Mouse (Mus musculus) thymus, postnatal 0 days (tissue): ENCODE results near the gene Dnajb11. TPM values are rescaled to one million over a fixed set of nuclear protein-coding genes. Genes with fewer than 3 reads are reported as not detected.

ENCODE experiments used
- DNase-seq: peaks from one replicate; pipeline ENCODE4 v3.0.0-alpha.2; 2015; ENCODE audit warnings: low spot score
- polyA plus RNA-seq: library from polyadenylated mRNA; unstranded; fragments of >200 nt; fragmentation: Nextera tagmentation; extraction: Ambion mirVana; gene quantifications from 2 replicates; pipeline ENCODE4 v1.2.1, GENCODE M21; 2015

Dnajb11 gene
- polyA plus RNA-seq, 1 experiment from 2014 or later, result 93.9 TPM

DNA sequence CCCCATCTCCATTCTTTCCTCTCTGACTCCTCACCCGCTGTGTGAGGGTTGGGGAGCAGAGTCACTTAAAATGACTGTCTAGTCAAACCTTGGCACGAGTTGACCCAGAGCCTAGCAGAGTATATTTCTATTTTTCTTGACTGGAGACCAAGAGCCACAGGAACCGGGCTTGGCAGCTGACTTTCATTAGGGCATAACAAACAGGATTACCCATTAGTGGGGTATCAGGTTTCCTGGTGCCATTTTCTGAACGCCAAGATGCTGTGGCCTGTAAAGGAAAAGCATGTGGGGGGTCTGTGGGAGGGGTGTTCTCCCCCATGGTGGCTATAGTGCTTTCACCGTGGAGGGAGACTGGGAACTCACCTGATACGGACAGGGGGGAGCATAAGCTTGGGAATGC lies 23.3 kb downstream of the Dnajb11 start:
- no peak for DNase-seq

DNA sequence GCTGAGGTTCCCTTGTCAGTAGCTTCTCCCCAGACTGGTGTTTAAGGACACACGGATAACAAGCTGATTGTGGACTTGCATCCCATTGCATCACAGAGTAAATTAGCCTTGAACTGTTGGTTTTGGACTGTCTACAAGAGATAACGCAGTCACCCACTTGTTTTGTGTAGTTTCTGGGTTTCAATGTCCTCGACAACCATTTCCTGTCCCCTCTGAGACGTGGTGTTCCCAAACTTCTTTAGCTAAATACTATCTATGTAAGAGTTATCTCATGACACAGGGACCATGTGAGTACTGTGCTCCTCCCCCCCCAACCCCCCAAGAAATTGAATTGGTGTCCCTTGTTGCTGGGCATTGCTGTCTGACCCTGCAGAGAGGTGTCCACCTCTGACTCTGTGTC lies 23.8 kb downstream of the Dnajb11 start:
- no peak for DNase-seq

DNA sequence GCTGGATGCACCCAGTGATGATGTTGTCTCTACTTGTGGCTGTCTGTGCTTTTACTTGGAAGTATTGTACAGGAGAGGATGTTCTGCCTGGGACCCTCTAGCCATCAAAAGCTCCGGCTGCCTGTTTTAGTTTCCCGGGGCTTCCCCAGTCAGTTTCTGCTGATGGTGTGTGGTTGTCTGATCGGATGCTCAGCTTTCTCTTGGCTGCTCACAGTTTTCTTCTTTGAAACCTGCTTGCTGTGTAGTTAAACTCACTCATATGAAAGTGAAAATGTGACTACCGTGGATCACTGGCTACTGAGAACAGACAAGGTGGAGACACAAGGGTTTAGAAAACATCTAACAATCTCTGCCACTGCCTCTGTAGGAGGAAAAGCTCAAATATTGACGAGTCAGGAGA lies 25.8 kb downstream of the Dnajb11 start:
- no peak for DNase-seq

- no peak for DNase-seq
These were observed 27.7 kb downstream of the Dnajb11 start for GRCm38 (mm10) chr16:22885356-22885755.

- no peak for DNase-seq
These were observed 29.1 kb downstream of the Dnajb11 start for GRCm38 (mm10) chr16:22886726-22887125.

DNA sequence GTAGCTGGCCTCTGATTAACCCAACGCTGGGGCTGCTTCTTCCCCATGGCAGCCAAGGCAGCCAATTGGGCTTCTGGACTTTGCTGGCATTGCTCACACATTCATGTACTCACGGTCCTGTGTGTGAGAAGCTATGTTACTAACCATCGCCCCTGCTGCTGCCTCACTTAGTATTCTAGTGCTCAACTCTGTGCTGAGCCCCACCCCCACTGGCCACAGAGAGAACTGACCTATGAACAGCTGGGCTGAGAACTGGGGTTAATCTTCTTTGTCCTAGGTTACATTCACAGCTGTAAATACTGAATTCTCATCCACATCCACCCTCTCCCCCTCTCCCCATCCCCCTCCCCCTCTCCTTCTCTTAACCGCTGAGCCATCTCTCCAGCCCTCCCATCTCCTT lies 31.2 kb downstream of the Dnajb11 start:
- no peak for DNase-seq

GRCm38 (mm10) chr16:22889716-22890115 lies 32.1 kb downstream of the Dnajb11 start:
- no peak for DNase-seq

DNA sequence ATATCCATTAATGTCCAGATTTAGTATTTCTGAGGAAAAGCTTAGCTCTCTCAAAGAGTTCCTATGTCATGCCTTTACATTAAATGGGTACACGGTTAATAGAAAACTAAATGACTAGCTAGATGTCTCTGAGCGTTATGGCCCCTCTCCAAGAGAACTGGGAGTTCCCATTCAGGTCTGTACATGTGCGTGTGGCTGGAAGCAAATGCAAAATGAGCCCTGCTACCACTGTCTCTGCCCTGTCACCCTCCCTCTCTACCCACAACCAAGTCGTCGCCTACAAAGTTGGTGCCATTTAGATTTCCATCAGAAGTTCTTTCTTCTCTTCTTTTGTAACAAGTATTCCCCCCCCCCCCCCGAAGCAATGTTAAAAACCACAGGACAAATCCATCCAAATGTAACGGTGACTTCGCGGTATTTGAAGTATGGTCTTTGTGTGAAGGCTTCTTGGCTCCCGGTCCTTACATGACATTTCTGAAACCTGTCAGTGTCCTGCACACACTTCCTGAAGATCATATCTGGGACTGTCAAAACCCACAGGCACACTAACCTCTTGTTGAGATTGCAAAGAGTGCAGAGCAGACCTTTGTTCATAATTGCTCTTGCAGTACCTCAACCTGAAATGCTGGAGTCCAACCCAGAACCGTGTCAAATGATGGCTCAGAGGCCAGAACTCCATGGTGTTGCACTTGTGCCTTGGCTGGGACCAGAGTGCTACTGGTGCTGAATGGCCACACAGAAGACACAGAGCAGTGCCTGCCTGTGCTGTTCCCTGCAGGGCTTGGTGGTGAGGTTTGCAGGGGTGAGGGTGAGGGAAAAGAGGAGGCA lies 33.3 kb downstream of the Dnajb11 start, which contains the start of gene Ahsg:
Ahsg (plus strand) TSS at position 595 of the 828 bp plus-strand sequence.
- no peak for DNase-seq

DNA sequence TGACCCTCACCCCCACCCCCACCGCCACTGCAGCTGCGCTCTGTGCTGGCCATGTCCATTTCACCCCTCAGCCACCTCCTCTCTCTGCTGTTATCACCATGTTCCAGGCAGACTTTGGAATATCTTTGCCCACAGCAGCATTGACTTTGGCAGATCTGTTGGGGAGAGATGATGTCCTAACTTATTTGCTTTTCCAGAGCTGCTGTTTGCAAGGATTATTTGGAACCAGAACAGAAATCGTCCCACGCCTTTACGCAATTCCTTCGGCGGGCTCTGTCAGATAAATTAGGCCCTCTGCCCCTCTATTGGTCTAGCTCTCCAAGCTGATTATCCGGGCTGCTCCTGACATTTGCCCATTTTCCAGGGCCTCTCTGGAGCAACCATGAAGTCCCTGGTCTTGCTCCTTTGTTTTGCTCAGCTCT lies 34.1 kb downstream of the Dnajb11 start:
- DNase-seq, result no peak

GRCm38 (mm10) chr16:22894095-22894494 lies 36.5 kb downstream of the Dnajb11 start:
- no peak for DNase-seq

DNA sequence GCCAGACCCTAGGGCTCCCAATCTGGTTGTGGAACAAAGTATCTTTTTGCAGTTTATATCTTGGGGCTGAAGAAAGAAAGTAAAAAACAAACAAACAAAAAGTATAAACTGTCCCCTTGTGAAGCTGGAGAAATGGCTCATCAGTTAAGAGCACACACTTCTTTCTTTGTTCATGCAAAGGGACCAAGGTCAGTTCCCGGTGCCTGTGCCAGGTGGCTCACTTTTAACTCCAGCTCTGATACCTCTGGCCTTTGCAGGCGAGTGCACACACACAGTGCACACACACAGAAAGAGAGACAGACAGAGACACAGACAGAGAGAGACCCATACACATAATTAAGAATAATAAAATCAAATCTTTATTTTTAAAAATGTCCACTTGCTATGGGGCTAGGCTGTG lies 39.0 kb downstream of the Dnajb11 start:
- DNase-seq, result no peak

GRCm38 (mm10) chr16:22899346-22899745 lies 41.7 kb downstream of the Dnajb11 start:
- DNase-seq, result no peak

DNA sequence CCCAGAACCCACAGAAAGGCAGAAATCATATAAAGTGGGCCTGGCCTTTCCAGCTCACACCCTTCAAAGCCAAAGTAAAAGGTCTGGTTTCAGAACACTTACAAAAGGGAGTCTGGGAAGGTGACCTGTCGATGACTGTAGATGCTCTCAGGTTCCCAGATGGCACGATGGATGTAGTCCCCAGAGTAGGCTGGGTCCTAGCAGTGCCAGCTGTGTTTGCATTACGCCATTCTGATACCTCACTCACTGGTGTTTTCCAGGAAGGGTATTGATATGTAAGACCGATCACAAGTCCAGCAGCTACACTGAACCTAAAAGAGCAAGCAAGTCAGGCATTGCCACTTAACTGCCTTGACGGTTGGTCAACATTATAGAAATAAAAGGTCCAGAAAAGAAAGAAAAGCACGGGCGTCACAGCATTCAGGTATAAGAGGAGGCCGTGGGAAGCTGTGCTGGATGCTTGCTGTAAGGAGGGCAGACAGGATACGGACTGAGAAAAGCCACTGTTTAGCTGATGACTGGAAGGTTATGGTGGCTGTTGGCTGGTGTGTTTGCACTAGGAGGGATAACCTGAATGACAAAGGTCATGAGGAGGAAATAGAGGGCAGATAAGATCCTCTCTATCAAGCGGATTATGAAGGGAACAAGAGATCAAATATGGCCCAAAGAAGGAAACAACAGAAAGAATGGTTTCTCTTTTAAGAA lies 42.4 kb downstream of the Dnajb11 start:
- DNase-seq, result no peak

DNA sequence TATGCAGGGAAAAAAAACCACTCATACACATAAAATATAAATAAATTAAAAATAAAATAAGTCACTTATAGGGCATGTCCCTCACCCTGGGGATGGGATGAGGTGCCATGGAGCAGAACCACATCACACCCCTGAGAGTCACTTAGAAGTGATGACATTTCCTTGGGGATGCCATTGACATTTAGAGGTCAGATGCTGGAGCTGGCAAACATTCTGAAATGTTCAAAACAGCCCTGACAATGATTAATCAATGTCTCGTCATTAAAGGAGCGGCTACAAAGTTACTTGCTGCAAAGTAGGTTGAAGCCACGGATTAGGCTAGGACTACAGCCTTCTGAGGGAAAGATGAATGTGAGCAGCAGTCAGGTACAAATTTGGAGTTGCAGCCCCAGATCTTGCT lies 43.7 kb downstream of the Dnajb11 start:
- DNase-seq, result no peak

DNA sequence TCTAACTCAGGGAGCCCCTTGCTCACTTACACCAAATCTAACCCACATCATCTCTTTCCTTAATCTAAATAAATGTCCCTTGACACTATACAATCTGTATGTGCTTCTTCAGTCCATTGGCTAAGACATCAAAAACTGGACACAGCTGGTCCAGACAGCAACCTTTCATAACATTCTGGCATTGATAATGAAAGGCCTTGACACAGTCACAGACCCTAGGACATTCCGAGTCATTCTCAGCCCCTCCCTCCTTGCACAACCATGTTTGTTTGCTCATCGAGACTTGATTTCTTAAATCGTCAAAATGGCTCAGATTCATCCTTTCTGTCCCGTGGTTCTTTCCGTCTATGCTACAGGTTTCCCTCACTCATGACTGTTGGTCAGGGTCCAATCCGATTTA lies 51.6 kb downstream of the Dnajb11 start:
- no peak for DNase-seq

- DNase-seq, result no peak
These were observed 54.3 kb downstream of the Dnajb11 start for GRCm38 (mm10) chr16:22911986-22912385.

DNA sequence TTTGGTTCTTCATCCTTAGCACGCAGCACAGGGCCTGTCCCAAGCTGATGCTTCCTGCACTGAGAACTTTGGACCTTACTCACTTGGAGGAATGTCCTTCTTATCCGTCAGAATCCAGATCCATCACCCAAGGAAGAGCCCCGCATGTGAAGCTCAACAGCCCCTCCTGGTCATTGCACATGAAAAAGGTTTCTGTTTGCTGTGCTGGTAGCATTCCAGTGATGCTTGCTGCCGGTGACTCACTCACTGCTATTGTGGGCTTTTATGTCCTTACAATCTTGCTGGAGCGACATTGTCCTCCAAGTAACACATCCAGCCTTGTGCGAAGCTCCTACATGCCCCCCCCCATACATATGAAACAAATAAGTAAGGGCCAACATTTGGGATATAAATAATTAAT lies 55.2 kb downstream of the Dnajb11 start:
- DNase-seq, result no peak

GRCm38 (mm10) chr16:22914276-22914675 lies 56.6 kb downstream of the Dnajb11 start:
- DNase-seq, result no peak

- no peak for DNase-seq
These were observed 60.4 kb downstream of the Dnajb11 start, which contains the start of gene Fetub for GRCm38 (mm10) chr16:22918034-22918433. Fetub (plus strand) TSS chr16:22918334.

DNA sequence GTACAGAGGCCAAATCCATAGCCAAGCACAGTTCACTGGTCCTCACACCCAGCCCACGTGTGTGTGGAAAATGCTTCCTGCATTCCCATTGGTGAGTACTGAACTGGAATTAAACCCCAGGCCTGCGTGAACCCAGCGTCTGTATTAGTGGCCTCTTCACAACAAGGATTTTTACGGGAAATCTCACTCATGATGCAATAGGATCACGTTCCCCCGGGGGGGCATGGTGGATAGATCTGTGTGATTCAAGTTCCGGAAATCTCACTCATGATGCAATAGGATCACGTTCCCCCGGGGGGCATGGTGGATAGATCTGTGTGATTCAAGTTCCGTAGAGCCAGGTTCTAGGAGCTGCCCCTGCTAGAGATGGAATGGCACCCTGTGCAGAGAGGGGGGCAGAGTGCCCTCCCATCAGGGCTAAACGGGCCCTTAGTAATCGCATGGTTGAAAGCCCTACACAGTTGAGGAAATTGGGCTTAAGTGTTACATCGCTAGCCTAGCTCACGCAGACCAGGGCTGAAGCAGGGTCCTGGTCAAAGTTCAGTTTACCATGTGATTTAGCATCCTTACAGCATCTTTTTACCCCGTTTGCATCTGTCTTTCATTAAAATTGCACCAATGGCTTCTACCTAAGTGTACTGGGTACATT lies 61.1 kb downstream of the Dnajb11 start:
- no peak for DNase-seq

GRCm38 (mm10) chr16:22919971-22920854 lies 62.6 kb downstream of the Dnajb11 start:
- no peak for DNase-seq
